Mouse (Mus musculus) granulocyte monocyte progenitor cell, adult 5-6 weeks (primary cell): ENCODE data around the gene Abcg8. TPM values are rescaled to one million over a fixed set of nuclear protein-coding genes. Genes with fewer than 3 reads are reported as not detected.

ENCODE experiments used
- ATAC-seq: replicated peaks from 2 replicates; pipeline ENCODE4 v1.8.0; 2016; ENCODE audit warnings: mild to moderate bottlenecking, moderate TSS enrichment, inconsistent platforms; ENCODE audit not compliant: poor library complexity, severe bottlenecking
- total RNA-seq, 2 experiments: library from RNA; stranded (forward) in 1 of 2; stranded (reverse) in 1 of 2; fragments of 200-712, 200-1000 nt in 1 of 2; fragments of >200 nt in 1 of 2; fragmentation: Nextera tagmentation in 1 of 2; gene quantifications; 2 replicates each; pipeline ENCODE4 v1.2.3; 2014 to 2017

Abcg8 gene
- total RNA-seq, 2 experiments from 2014 or later: not detected

GRCm38 (mm10) chr17:84657782-84658181, 18.3 kb upstream of the Abcg8 start:
- no peak for ATAC-seq

DNA sequence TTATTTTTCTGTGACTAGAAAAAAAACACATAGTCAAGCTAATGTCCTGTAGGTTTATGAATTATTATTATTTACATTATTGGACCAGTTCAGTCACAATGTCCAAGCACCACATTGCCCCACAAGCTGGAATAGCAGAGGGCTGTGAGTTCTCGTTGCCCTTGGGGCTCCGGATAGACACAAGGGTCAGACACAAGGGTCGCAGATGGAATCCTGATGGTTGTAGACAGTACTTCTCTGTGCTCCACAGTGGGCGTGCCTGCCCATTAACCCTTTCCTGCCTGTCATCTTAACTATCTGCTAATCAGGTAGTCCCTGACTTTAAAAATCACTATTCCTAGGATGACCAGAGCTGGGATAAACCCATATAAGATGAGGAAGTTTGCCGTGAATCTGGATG, 17.9 kb upstream of the Abcg8 start:
- ATAC-seq: no peak

DNA sequence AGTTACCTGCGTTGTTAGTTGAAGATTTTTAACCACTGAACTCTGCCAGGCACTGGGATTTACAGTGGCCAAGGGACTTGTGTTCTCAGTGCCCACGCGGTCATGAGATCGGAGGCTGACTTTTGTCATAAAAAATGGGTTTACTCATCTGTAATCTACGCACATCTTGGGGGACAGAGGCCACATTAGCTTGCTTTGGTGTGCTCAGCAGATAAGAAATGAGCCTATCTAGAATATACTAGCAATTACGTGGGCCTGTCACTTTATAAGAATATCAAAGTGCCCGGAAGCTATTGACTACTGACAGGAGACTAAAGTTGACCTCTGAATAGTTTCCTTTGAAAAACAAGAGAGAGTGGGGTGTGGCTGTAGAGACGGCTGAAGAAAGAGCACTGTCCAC, 17.2 kb upstream of the Abcg8 start:
- ATAC-seq: no peak

DNA sequence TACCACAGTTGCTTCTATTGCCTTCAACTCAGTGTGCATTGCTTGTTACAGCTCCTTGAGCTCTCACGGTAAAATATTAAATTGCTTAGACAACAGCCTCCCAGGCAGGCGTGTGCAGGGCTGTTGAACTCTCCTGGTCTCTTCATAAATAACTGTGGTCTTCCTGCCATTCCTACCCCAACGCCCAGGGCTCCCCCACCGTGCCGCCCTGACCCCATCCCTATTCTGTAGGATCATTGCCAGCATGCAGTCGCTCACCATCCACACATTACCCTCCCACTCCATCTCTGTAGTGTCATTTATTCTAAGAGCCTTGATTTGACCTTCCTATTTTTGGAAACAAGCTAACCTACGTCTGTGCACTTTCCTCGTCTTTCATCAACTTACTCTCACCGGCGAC, 11.0 kb upstream of the Abcg8 start:
- no peak for ATAC-seq

GRCm38 (mm10) chr17:84665691-84666090, 10.4 kb upstream of the Abcg8 start:
- 0 out of 2 replicates have a peak, but pooled peaks have one; percentile 32 for ATAC-seq

DNA sequence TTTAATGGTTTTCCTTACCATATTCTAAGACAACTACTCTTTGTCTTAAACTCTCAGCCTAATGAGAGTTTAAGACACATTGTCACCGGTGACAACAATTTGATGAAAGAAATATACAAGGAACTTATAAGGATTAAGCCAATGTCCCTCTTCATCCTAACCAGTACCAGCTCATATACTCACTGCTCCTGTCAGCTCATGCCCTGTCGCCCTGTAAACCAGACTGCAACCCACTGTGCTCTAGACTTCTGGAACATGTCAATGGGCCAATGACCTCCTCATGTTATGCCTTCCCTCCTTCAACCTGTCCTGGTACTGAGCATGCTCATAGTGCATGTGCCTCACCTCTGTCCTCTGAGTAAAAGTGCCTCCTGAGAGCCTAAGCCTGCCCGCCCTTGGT, 8.3 kb upstream of the Abcg8 start:
- no peak for ATAC-seq

GRCm38 (mm10) chr17:84672376-84673369, 3.4 kb upstream of the Abcg8 start:
- ATAC-seq: no peak

- ATAC-seq: no peak
Measured at GRCm38 (mm10) chr17:84674048-84674447, 2.1 kb upstream of the Abcg8 start.

DNA sequence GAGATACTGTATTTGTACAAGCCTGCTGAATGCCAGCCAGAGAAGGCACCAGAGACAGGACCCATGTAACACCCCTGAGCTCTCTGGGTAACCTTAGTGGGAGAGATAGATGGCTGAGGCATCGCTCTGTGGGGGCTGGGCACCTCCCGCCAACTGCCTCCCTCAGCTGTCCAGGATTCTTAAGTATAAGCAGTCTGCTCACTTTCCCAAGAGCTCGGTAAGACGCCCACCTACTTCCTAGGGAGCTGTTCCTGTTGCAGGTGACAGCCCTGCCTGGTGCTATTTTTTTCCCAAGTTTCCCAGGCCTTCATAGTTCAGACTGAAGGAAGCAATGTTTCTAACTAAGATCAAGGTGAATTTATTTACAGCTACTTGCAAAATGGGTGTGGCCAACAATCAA, 898 bp upstream of the Abcg8 start:
- no peak for ATAC-seq

GRCm38 (mm10) chr17:84677595-84677994, 1.5 kb downstream of the Abcg8 start:
- ATAC-seq: peak; percentile 64

DNA sequence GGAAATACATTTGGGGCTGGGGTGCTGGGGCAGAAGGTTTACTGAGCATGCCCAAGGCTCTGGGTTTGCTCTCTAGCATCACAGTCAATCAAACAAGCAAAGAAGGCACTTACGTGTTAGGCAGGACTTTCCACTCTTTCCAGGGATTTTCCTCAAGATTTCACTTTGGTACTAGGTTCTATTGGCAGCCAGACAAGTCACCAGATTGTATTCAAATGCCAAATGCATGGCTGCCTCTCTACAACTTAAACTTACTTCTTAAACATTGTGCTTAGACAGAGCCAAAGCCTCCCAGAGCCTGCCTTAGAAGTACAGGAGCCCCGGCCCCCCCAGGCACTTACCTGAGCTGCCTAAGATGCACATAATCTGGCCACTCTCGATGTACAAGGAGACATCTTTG, 5.6 kb downstream of the Abcg8 start:
- ATAC-seq: no peak

DNA sequence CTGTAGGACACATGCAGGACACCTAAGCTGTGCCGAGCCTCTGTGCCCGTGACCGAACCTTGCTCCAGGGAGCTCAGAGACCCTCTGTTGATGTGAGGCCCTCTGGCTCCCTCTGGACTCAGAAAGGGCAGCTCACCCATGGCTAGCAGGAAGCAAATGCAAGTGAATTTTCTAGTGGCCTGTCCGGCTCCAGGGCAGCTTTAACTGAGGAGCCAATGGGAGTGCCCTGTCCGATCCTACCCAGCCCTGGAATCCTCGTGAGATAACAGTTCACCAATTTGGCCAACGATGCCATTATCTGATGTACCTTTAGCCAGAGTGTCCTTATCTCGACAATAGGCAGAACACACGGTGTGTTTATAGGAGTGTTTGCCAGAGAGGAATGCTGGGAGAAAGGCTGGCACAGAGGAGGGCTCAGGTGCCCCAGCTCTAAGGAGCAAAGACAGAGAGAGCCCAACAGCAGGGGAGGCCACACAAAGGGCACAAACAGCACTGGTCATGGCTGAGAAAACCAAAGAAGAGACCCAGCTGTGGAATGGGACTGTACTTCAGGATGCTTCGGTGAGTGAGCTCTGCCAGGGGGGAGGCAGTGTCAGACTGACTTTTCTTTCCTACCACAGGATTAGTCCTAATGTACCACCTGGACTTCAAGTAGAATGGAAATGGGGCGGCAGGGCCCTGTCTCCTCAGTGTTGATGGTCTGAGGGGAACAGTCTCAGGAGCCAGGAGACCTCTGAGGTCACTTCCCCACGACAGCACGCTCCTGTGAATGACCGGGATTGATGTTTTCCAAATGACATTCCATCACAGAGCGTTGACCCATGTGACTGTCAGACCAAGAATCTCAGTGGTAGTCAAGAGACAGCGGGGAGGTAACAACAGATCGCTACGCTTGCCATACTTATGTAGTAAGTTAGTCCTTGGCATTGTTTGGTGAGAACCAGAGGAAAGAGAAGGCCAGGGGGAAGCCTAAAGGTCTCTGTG, 6.9 kb downstream of the Abcg8 start, which contains the start of gene Abcg5:
TSS of gene Abcg5 (minus strand) at position 278 of the 984 bp plus-strand sequence.
- no peak for ATAC-seq

DNA sequence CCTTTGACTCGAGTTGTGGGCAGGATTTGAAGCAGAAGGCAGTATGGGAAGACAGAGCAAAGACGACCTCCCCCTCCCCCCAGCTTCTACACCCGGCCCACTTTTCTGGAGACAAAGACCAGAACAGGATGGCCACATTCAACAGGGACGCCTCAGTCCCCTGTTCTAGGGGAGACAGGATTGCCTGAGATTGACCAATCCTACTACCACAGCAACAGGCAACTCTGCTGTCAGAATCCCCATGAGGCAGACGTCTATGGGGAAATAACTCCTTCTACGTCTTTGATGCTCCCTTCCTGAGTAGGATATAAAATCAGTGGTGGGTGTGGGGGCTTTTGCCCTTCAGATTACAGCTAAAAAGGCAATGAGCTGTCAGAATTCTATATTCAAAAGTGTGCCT, 8.2 kb downstream of the Abcg8 start:
- peak; percentile 66 for ATAC-seq

GRCm38 (mm10) chr17:84685286-84685685, 9.2 kb downstream of the Abcg8 start:
- ATAC-seq: no peak

DNA sequence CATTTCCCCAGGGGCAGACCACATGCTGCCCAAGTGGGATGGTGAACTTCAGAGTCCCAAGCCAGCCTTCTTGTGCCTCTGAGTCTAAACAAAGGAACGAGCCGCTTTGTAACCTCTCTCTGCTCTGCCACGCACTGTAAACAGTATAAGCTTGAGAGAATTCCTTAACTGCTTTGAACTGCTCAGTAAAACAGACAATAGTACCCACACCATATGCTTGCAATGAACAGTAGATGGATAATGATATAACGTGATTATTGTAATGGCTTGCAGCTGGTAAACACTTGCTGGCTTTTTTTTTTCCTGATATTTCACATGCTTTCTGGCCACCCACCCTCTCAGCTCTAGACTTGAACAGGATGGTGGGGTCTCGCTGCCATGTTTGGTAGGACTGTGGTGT, 11.9 kb downstream of the Abcg8 start:
- ATAC-seq: no peak

DNA sequence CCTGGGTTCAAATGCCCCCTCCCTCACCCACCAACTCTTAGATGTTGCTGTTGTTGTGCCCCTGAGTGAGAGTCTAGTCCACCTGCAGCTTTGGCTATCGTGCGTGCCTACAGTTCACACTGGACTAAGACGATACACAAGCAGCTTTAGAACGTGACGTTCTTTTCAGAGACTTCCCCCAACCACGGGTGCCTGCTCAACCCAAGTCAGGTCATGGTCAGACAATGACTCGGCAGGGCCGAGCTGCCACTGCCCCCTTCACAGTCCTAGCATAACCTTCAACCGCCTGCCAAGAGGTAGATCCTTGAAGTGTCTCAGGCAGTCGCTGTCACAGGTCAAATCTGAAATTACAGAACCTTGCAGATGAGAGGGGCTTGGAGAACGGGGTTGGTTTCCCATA, 12.7 kb downstream of the Abcg8 start:
- ATAC-seq: no peak

DNA sequence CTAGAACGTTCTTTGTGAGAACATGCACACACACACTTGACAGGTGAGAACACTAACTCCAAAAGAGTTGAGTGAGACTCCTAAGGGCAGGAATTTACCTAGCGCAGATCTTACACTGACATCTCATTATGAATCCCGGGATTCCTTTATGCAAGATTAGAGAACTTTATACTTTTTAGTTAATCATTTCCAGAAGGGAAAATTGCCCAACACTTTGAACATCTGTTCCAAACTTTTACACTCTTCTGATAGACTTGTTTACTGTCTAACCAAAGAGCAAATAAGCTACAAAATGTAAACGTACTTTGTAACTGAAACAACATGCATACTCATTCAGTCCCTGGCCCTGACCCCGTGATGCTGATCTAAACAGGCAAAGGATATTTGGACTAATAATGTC, 13.2 kb downstream of the Abcg8 start:
- no peak for ATAC-seq

DNA sequence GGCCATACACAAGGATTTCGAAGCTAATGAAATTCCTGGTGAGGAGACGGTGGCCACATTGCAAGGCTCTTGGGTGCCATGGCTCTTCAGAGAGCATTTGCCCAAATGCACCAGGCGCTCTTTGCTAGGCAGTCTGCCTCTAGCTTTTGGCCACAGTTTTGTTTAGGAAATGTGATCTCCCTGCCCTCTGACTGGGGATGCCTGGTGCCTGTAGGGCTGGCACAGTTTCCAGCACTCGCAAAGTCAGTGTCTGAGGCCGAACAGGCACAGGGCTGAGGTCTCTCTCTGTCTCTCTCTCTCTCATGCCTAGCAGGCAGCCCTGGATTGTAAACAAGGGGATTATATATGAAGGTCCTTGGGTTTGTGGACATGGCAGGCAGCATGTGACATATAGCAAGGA, 14.0 kb downstream of the Abcg8 start:
- ATAC-seq: no peak

- no peak for ATAC-seq
Measured at GRCm38 (mm10) chr17:84693741-84694140, 17.6 kb downstream of the Abcg8 start.

- no peak for ATAC-seq
Measured at GRCm38 (mm10) chr17:84696537-84696936, 20.4 kb downstream of the Abcg8 start.

DNA sequence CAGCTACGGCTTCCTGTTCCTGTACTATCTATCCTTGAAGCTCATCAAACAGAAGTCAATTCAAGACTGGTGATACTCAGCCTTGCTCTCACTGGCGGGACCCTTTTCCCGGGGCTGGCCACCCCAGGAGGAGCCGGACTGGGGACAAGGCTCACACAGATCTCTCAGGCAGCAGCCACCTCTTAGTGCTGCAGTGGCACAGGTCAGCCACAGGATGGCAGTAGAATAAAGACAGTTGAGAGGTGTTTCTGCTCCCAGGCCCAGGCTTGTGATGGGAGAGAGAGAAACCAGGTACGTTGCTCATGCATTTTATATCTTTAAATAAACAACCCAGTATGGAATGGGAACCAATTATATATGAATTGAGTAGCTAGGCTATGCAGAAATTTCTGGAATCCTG, 22.6 kb downstream of the Abcg8 start:
- peak; percentile 78 for ATAC-seq
